ENCODE assay signal across 8 mouse cellular contexts in genomic region chr5:102844731-102845598, GRCm38 (mm10).
DNase-seq lines count a peak whose midpoint lies in the region; ATAC-seq and TF ChIP-seq lines count a peak whose summit lies in the region.

No protein-coding gene starts in this region.

- H3K9me3 ChIP-seq in ES-E14 (ENCODE audit: control insufficient read depth, insufficient read depth, low read depth, low read length): no peaks in the 10 kb centered on the region
- H3K9me3 ChIP-seq in liver, postnatal 0 days (ENCODE audit: low read length): no peaks in the 10 kb centered on the region

- peak; percentile 44 for TF ChIP-seq CTCF in layer of hippocampus, adult 2 months (conservative IDR thresholded peaks at IDR 0.05)
- no peak for TF ChIP-seq CTCF in liver, postnatal 0 days (IDR thresholded peaks at IDR 0.05; ENCODE audit: low read depth)
- TF ChIP-seq CTCF in olfactory bulb, adult 2 months (IDR thresholded peaks at IDR 0.05; ENCODE audit: insufficient read depth, low read depth, low read length): no peak

- in situ Hi-C loops in ES-E14 (cut with MboI; ENCODE audit: low sequenced_read_pairs in 2 of 2, unreplicated experiment in 2 of 2): no loop called here

- H3K27ac ChIP-seq in ES-E14 (ENCODE audit: insufficient read depth, low read depth, low read length, poor library complexity, severe bottlenecking): no peak overlapping the region
- peak overlapping the region; percentile 87 for H3K27ac ChIP-seq in layer of hippocampus, adult 2 months
- no peak overlapping the region for H3K27ac ChIP-seq in liver, postnatal 0 days (ENCODE audit: low read depth)
- H3K27ac ChIP-seq in olfactory bulb, adult 2 months (ENCODE audit: insufficient read depth, low read depth, low read length): peak overlapping the region; percentile 31; the same call in 1 of the 2 replicates

- peaks cover 2% of the 10 kb centered on the region in 2 experiments; a peak in 2 of 4 replicates for H3K4me1 ChIP-seq in ES-E14 (ENCODE audit: control insufficient read depth in 2 of 2, insufficient read depth in 2 of 2, low read length in 2 of 2, poor library complexity in 1 of 2)
- no peaks in the 10 kb centered on the region; the same call in 1 of the 2 replicates for H3K4me1 ChIP-seq in liver, postnatal 0 days (ENCODE audit: insufficient read depth)
- peaks cover 9% of the 10 kb centered on the region for H3K4me1 ChIP-seq in olfactory bulb, adult 2 months (ENCODE audit: control insufficient read depth, insufficient read depth, low read length)

- WGBS in liver, postnatal 0 days (ENCODE audit: insufficient replicate concordance): 2% methylated on average over 21 of the region's 21 CpGs
- WGBS in olfactory bulb, adult 2 months: 0% methylated on average over 21 of the region's 21 CpGs

- no peak overlapping the region for H3K9ac ChIP-seq in ES-E14 (ENCODE audit: insufficient read depth, low read depth, low read length, poor library complexity, severe bottlenecking)
- H3K9ac ChIP-seq in liver, postnatal 0 days (replicated peaks): no peak overlapping the region

- TF ChIP-seq POLR2A in olfactory bulb, adult 2 months (IDR thresholded peaks at IDR 0.05; ENCODE audit: insufficient read depth, low read depth, low read length): 0 out of 2 replicates have a peak, but pooled peaks have one; percentile 11

- peak overlapping the region in 1 of 2 experiments; percentile 4; a peak in 1 of 4 replicates for H3K4me3 ChIP-seq in ES-E14 (ENCODE audit: insufficient read depth in 1 of 2, low read depth in 1 of 2, low read length in 2 of 2, poor library complexity in 1 of 2, severe bottlenecking in 1 of 2)
- peak overlapping the region; percentile 65 for H3K4me3 ChIP-seq in layer of hippocampus, adult 2 months
- H3K4me3 ChIP-seq in liver, postnatal 0 days (ENCODE audit: low read depth, low read length): peak overlapping the region; percentile 31
- H3K4me3 ChIP-seq in olfactory bulb, adult 2 months (ENCODE audit: insufficient read depth, low read depth, low read length): peak overlapping the region; percentile 47

- H3K4me2 ChIP-seq in liver, postnatal 0 days (ENCODE audit: low read depth, low read length): peak overlapping the region; percentile 66

- DNase-seq in ES-E14 (ENCODE audit: low read depth, low spot score): peak; percentile 31
- peak; percentile 1 for DNase-seq in cerebellum, adult 8-10 months
- peak; percentile 75 for DNase-seq in heart, postnatal 4 days
- peak; percentile 67 to 80 for DNase-seq in layer of hippocampus, adult 2 months (ENCODE audit: low spot score in 2 of 2)
- DNase-seq in liver, postnatal 0 days: peak; percentile 41
- DNase-seq in urinary bladder, postnatal 10 days (ENCODE audit: low spot score): peak; percentile 47

- no peaks in the 10 kb centered on the region for H3K36me3 ChIP-seq in ES-E14 (ENCODE audit: control insufficient read depth, insufficient read depth, low read length, poor library complexity, severe bottlenecking)
- H3K36me3 ChIP-seq in liver, postnatal 0 days (replicated peaks; ENCODE audit: insufficient read depth, low read length): no peaks in the 10 kb centered on the region

- TF ChIP-seq EP300 in liver, postnatal 0 days (IDR thresholded peaks at IDR 0.05; ENCODE audit: low read depth): no peak

- H3K27me3 ChIP-seq in liver, postnatal 0 days (ENCODE audit: insufficient read depth, low read length): no peaks in the 10 kb centered on the region

- ATAC-seq in frontal cortex, adult (ENCODE audit: low TSS enrichment): peak; percentile 99
- peak; percentile 54; the same call in 1 of the 2 replicates for ATAC-seq in liver, postnatal 0 days

TF ChIP-seq in ES-E14, 5 proteins besides CTCF, POLR2A, EP300 and RAD21:
- no peak for TF ChIP-seq CHD2 (IDR thresholded peaks at IDR 0.05; ENCODE audit: low read depth, low read length)
- no peak for TF ChIP-seq HCFC1 (IDR thresholded peaks at IDR 0.05; ENCODE audit: borderline replicate concordance, insufficient read depth, low read length)
- TF ChIP-seq ZNF384 (IDR thresholded peaks at IDR 0.05; ENCODE audit: low read depth, low read length): no peak
- peak; percentile 59; the same call in 1 of the 2 replicates for TF ChIP-seq MAFK (IDR thresholded peaks at IDR 0.05; ENCODE audit: insufficient read depth, low read depth, low read length)
- no peak for TF ChIP-seq ZC3H11A (IDR thresholded peaks at IDR 0.05; ENCODE audit: borderline replicate concordance, low read depth, low read length)

Comparison
In these comparisons a context has a peak if more than half of its experiments do, and no peak if none do; other contexts are left out.
1. DNase-seq: peak in every context shown above with its lines; median percentile 75 in heart, postnatal 4 days; 74 in layer of hippocampus, adult 2 months; 47 in urinary bladder, postnatal 10 days; 41 in liver, postnatal 0 days; 31 in ES-E14; 1 in cerebellum, adult 8-10 months.
2. H3K27ac ChIP-seq: peak in layer of hippocampus, adult 2 months (single experiment) and olfactory bulb, adult 2 months (single experiment); none in ES-E14 (single experiment) and liver, postnatal 0 days (single experiment).